Mouse (Mus musculus): Measurements from ENCODE around the gene Ablim2.

- TF ChIP-seq CTCF (IDR thresholded peaks at IDR 0.05; ENCODE audit: insufficient read depth, low read depth, low read length) (no peak), POLR2A (IDR thresholded peaks at IDR 0.05; ENCODE audit: insufficient read depth, low read depth, low read length) (no peak)
Observed at GRCm38 (mm10) chr5:35790387-35791065, 32.8 kb downstream of the Ablim2 start.
